Mouse (Mus musculus) liver, embryonic 12.5 days (tissue): ENCODE measurements around the gene L3mbtl1. TPM values are rescaled to one million over a fixed set of nuclear protein-coding genes. Genes with fewer than 3 reads are reported as not detected.

Source experiments
- ATAC-seq: fragments of 200-750 bp; cut with Nextera tagmentation; 2 replicates; pipeline ENCODE4 v1.8.0; 2017; ENCODE audit warnings: moderate number of reproducible peaks, mild to moderate bottlenecking, moderate library complexity
- H3K27ac ChIP-seq: fragments of 300-500 bp; sonication (generic); 2 replicates; pipeline ENCODE4 v1.5.1; 2016; ENCODE audit warnings: mild to moderate bottlenecking
- H3K27me3 ChIP-seq: fragments of 300-500 bp; sonication (generic); replicated peaks from 2 replicates; pipeline ENCODE4 v1.6.1; 2016; ENCODE audit warnings: mild to moderate bottlenecking, moderate library complexity
- H3K36me3 ChIP-seq: fragments of 300-500 bp; sonication (generic); 2 replicates; pipeline ENCODE4 v1.6.1; 2016; ENCODE audit warnings: mild to moderate bottlenecking, moderate library complexity
- H3K4me1 ChIP-seq: fragments of 300-500 bp; sonication (generic); 2 replicates; pipeline ENCODE4 v1.6.1; 2016
- H3K4me2 ChIP-seq: fragments of 300-500 bp; sonication (generic); 2 replicates; pipeline ENCODE4 v1.6.1; 2016; ENCODE audit warnings: mild to moderate bottlenecking, moderate library complexity
- H3K4me3 ChIP-seq: fragments of 300-500 bp; sonication (generic); 2 replicates; pipeline ENCODE4 v1.5.1; 2016; ENCODE audit warnings: mild to moderate bottlenecking, moderate library complexity
- H3K9ac ChIP-seq: fragments of 300-500 bp; sonication (generic); 2 replicates; pipeline ENCODE4 v1.6.1; 2016; ENCODE audit warnings: mild to moderate bottlenecking, moderate library complexity
- H3K9me3 ChIP-seq: fragments of 300-500 bp; sonication (generic); replicated peaks from 2 replicates; pipeline ENCODE4 v1.6.1; 2016; ENCODE audit warnings: mild to moderate bottlenecking, moderate library complexity
- WGBS: fragments of 180-500 bp; shearing (Covaris S2); methylation state at CpG from one replicate; pipeline ENCODE4 v1.1.7; 2016; ENCODE audit not compliant: insufficient replicate concordance; 5-methylcytosine and 5-hydroxymethylcytosine counted together
- polyA plus RNA-seq: library from polyadenylated mRNA; unstranded; fragments of >200 nt; fragmentation: Nextera tagmentation; extraction: Ambion mirVana; gene quantifications from 2 replicates; pipeline ENCODE4 v1.2.1, GENCODE M21; 2016

The L3mbtl1 gene
- polyA plus RNA-seq, 1 experiment from 2014 or later = 0.06 TPM

DNA sequence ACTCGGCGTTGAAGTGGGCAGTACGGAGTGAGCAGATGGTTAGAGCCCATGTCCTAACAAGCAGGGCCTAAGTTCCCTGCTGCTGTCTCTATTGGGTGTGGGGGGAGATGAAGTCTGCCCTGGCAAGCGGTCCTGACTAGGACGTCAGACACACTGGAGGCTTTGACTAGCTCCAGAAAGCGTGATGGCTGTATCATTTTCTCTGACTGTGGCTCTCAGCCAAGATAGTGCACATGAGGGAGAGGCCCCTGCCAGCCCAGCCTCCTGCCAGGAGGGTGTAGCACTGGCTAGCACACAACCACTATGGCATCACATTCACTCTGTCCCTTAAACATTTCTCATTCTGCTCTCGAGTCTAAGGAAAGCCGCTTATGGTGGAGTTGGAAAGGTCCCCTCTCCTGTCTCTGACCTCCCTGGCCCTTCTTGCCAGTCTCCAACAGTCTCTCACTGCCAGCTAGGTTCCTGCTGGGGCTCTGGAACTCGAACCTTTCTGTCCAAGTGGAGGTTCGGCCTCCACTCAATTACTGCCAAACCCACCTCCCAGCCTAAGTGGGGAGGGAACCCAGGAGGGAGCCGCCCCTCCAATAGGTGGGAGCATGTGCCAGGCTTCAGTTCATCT is 32.0 kb downstream of the L3mbtl1 start:
- Histone ChIP-seq H3K4me1 (peaks cover 4% of the 10 kb centered on the region; the same call in 1 of the 2 replicates), H3K9me3 (no peaks in the 10 kb centered on the region), H3K36me3 (no peaks in the 10 kb centered on the region), H3K27ac (no peak overlapping the region), H3K4me3 (no peak overlapping the region), H3K27me3 (no peaks in the 10 kb centered on the region), H3K9ac (no peak overlapping the region), H3K4me2 (no peak overlapping the region)
- WGBS = 69% methylated on average over 11 of the region's 11 CpGs
- no peak for ATAC-seq

- Histone ChIP-seq H3K36me3 (no peaks in the 10 kb centered on the region), H3K4me1 (peaks cover 4% of the 10 kb centered on the region; the same call in 1 of the 2 replicates), H3K4me3 (no peak overlapping the region), H3K9me3 (no peaks in the 10 kb centered on the region), H3K9ac (no peak overlapping the region), H3K27me3 (no peaks in the 10 kb centered on the region), H3K4me2 (no peak overlapping the region), H3K27ac (no peak overlapping the region)
- WGBS = 59% methylated on average over 4 of the region's 4 CpGs
- no peak for ATAC-seq
Observed at GRCm38 (mm10) chr2:162976001-162976400, 32.7 kb downstream of the L3mbtl1 start.

- Histone ChIP-seq H3K36me3 (no peaks in the 10 kb centered on the region), H3K4me2 (no peak overlapping the region), H3K4me3 (no peak overlapping the region), H3K27ac (no peak overlapping the region), H3K9me3 (no peaks in the 10 kb centered on the region), H3K9ac (no peak overlapping the region), H3K4me1 (no peaks in the 10 kb centered on the region), H3K27me3 (0 out of 2 replicates have a peak, but pooled peaks cover 8% of the 10 kb centered on the region)
- WGBS = 72% methylated on average over 6 of the region's 6 CpGs
- no peak for ATAC-seq
Observed at GRCm38 (mm10) chr2:162984381-162984780, 41.1 kb downstream of the L3mbtl1 start.

GRCm38 (mm10) chr2:162985923-162986322 is 42.7 kb downstream of the L3mbtl1 start:
- Histone ChIP-seq H3K4me1 (no peaks in the 10 kb centered on the region), H3K4me2 (no peak overlapping the region), H3K9me3 (no peaks in the 10 kb centered on the region), H3K27me3 (0 out of 2 replicates have a peak, but pooled peaks cover 8% of the 10 kb centered on the region), H3K9ac (no peak overlapping the region), H3K4me3 (no peak overlapping the region), H3K36me3 (no peaks in the 10 kb centered on the region), H3K27ac (no peak overlapping the region)
- WGBS = 58% methylated on average over 3 of the region's 3 CpGs
- ATAC-seq = peak; percentile 51; the same call in 1 of the 2 replicates

DNA sequence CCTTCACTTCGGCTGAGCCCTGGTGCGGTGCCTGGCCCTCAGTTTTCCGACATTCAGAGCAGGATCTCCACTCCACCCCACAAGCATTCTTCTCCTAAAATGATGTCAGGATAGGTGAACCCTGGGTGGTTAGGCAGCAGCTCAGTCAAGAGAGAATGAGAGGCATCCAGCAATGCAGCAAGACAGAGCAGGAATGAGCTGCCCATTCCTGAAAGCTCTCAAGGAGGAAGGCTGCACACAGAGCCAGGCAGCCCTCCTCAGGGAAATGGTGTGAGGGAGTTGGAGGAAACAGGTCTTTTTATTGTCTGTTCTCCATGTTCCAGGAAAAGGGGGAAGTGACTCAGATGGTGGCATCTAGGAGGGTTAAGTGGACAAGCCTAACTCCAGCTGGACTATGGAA is 43.5 kb downstream of the L3mbtl1 start:
- Histone ChIP-seq H3K4me2 (no peak overlapping the region), H3K9ac (no peak overlapping the region), H3K4me1 (no peaks in the 10 kb centered on the region), H3K27me3 (peaks cover 13% of the 10 kb centered on the region; the same call in 1 of the 2 replicates), H3K4me3 (no peak overlapping the region), H3K27ac (peak overlapping the region; percentile 22), H3K36me3 (no peaks in the 10 kb centered on the region), H3K9me3 (no peaks in the 10 kb centered on the region)
- 66% methylated on average over 3 of the region's 3 CpGs for WGBS
- 0 out of 2 replicates have a peak, but pooled peaks have one; percentile 11 for ATAC-seq

GRCm38 (mm10) chr2:162987218-162987617 is 43.9 kb downstream of the L3mbtl1 start, which contains the start of gene Sgk2:
Gene Sgk2, plus strand, starts transcription at chr2:162987330.
- no peak within 1 kb of the TSS for H3K4me3 ChIP-seq
- no peaks in the 10 kb centered on the region for H3K4me1 ChIP-seq
- peak within 1 kb of the TSS; percentile 22 for H3K27ac ChIP-seq
- H3K9me3 ChIP-seq = no peaks in the 10 kb centered on the region
- H3K36me3 ChIP-seq = no peaks in the 10 kb centered on the region
- H3K4me2 ChIP-seq = no peak within 1 kb of the TSS
- peaks cover 13% of the 10 kb centered on the region; the same call in 1 of the 2 replicates for H3K27me3 ChIP-seq
- peak; percentile 69 for ATAC-seq
- 41% methylated on average over 8 of the region's 8 CpGs for WGBS
- H3K9ac ChIP-seq = no peak within 1 kb of the TSS

- no peak for ATAC-seq
- H3K27me3 ChIP-seq = peaks cover 13% of the 10 kb centered on the region; the same call in 1 of the 2 replicates
- no peak overlapping the region for H3K4me2 ChIP-seq
- no peaks in the 10 kb centered on the region for H3K36me3 ChIP-seq
- no peak overlapping the region for H3K27ac ChIP-seq
- no peak overlapping the region for H3K4me3 ChIP-seq
- 47% methylated on average over 4 of the region's 4 CpGs for WGBS
- no peaks in the 10 kb centered on the region for H3K9me3 ChIP-seq
- H3K9ac ChIP-seq = no peak overlapping the region
- no peaks in the 10 kb centered on the region for H3K4me1 ChIP-seq
Observed at GRCm38 (mm10) chr2:162988235-162988634, 45.0 kb downstream of the L3mbtl1 start.

- Histone ChIP-seq H3K27me3 (peaks cover 25% of the 10 kb centered on the region), H3K9me3 (no peaks in the 10 kb centered on the region), H3K36me3 (no peaks in the 10 kb centered on the region), H3K4me2 (no peak overlapping the region), H3K4me1 (peaks cover 3% of the 10 kb centered on the region), H3K27ac (no peak overlapping the region), H3K9ac (no peak overlapping the region), H3K4me3 (no peak overlapping the region)
- peak; percentile 31; the same call in 1 of the 2 replicates for ATAC-seq
- 36% methylated on average over 6 of the region's 6 CpGs for WGBS
Observed at GRCm38 (mm10) chr2:162991394-162992083, 48.3 kb downstream of the L3mbtl1 start.

DNA sequence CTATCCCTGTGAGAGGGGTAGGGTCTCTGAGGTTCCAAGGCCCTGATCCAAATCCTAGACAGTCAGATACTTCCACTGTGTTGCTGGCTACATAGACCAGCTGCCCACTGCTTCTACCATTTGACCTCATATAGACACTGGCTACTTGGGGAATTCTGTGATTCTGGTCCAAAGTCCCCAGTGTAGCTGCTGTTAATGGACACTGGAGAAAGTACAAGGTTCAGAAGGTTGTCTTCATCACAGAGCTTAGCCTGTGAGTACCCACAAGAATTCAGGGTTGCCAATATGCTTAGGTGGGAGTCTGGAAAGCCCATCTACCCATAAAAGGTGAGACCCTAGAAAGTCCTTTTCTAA is 48.8 kb downstream of the L3mbtl1 start:
- no peak for ATAC-seq
- H3K9ac ChIP-seq = no peak overlapping the region
- no peak overlapping the region for H3K4me2 ChIP-seq
- no peak overlapping the region for H3K27ac ChIP-seq
- H3K27me3 ChIP-seq = peaks cover 21% of the 10 kb centered on the region
- H3K9me3 ChIP-seq = no peaks in the 10 kb centered on the region
- H3K4me1 ChIP-seq = peaks cover 8% of the 10 kb centered on the region
- no peak overlapping the region for H3K4me3 ChIP-seq
- H3K36me3 ChIP-seq = no peaks in the 10 kb centered on the region

DNA sequence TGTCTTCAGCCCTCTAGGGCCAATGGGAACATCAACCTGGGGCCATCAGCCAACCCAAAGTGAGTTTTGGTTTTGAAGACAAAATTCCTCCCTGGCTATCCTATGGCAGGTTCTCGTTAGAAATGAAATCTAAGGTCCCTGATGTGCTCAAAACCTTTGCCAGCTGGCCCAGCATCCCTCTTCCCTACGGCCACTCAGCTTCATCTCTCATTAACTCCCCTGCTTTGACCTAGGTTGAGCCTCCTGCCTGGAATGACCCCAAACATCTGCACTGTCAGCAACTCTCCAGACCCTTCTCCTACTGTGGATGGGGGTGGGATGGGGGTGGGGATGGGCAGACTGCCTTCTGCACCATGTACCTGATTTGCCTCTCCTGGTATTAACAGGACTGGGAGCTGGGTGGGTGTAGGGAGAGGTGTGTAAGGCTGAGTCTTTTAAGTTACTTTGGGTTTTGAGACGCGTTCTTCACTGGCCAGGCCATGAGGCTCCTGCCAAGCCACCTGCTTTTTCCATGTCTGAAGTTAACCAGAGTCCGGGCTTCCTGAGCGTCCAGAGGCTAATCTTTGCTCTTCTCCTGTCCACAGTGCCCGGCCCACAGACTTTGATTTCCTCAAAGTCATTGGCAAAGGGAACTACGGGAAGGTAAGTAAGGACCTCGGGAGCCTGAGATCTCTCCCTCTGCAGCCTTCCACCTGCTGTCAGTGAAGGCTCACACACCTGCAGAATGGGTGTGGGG is 50.8 kb downstream of the L3mbtl1 start:
- Histone ChIP-seq H3K4me1 (peaks cover 14% of the 10 kb centered on the region), H3K27me3 (peaks cover 17% of the 10 kb centered on the region), H3K27ac (no peak overlapping the region), H3K4me2 (no peak overlapping the region), H3K9me3 (no peaks in the 10 kb centered on the region), H3K9ac (no peak overlapping the region), H3K4me3 (no peak overlapping the region), H3K36me3 (0 out of 2 replicates have a peak, but pooled peaks cover under 1% of the 10 kb centered on the region)
- WGBS = 49% methylated on average over 9 of the region's 9 CpGs
- ATAC-seq = no peak

DNA sequence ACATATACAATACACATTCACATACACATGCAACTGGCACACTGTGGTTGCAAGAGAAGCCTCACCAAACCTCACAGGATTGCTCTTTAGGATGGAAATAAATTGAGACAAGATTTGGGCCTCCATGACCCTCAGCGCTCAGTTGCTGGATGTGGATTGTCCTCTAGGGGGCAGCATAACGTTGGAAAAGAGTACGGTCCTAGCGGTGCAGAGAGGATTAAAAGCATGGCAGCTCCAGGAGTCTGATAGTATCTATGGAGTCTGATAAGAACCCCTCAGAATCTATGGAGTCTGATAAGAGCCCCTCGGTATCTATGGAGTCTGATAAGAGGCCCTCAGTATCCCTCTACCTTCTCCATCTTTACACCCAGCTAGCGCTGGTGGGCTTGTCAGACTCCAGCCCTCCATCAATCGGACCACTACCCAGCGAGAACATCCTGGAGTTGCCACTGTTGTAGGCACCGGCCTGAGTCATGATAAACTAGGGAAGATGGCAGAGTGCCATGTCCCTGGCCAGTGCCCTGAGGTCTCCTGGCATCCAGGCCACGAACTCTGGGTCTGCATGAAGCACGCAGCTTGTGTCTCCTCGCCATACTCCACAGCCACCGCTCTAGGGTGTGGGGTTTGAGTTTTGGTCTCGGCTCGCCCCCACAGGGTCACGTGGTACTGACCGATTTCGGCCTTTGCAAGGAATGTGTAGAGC is 55.4 kb downstream of the L3mbtl1 start:
- Histone ChIP-seq H3K27me3 (peaks cover 11% of the 10 kb centered on the region; the same call in 1 of the 2 replicates), H3K4me3 (no peak overlapping the region), H3K9ac (no peak overlapping the region), H3K4me2 (peak overlapping the region; percentile 38), H3K36me3 (0 out of 2 replicates have a peak, but pooled peaks cover 2% of the 10 kb centered on the region), H3K4me1 (peaks cover 15% of the 10 kb centered on the region), H3K9me3 (no peaks in the 10 kb centered on the region), H3K27ac (no peak overlapping the region)
- peak; percentile 67 for ATAC-seq
- WGBS = 20% methylated on average over 18 of the region's 18 CpGs
